Comparison of ENCODE assay signal across 23 mouse cellular contexts in genomic region chr3:27206577-27206976, GRCm38 (mm10). TPM values are rescaled to one million over a fixed set of nuclear protein-coding genes. Genes with fewer than 3 reads are reported as not detected.
DNase-seq lines count a peak whose midpoint lies in the region; ATAC-seq and TF ChIP-seq lines count a peak whose summit lies in the region.
"Had no signal": no experiment of that assay in that cellular context is flagged by ENCODE, and none has a peak within 500 bp of the region (broad histone marks: within the 10 kb centered on the region; RNA-seq: fewer than 3 reads in every experiment).

No protein-coding gene starts in this region.

- H3K9me3 ChIP-seq in embryonic facial prominence, embryonic 12.5 days, result no peaks in the 10 kb centered on the region
- H3K9me3 ChIP-seq in embryonic facial prominence, embryonic 10.5 days, result 0 out of 2 replicates have a peak, but pooled peaks cover 4% of the 10 kb centered on the region
- no peaks in the 10 kb centered on the region for H3K9me3 ChIP-seq in heart, embryonic 15.5 days (replicated peaks)
- 0 out of 2 replicates have a peak, but pooled peaks cover 5% of the 10 kb centered on the region for H3K9me3 ChIP-seq in kidney, embryonic 16.5 days (ENCODE audit: low read length)
- no peaks in the 10 kb centered on the region for H3K9me3 ChIP-seq in stomach, embryonic 15.5 days
- H3K9me3 ChIP-seq in liver, postnatal 0 days (ENCODE audit: low read length), result no peaks in the 10 kb centered on the region
- H3K9me3 ChIP-seq: forebrain, embryonic 12.5 days; liver, embryonic 13.5 days; lung, embryonic 15.5 days; midbrain, embryonic 15.5 days; neural tube, embryonic 12.5 days had no signal

- no peak for TF ChIP-seq EP300 in liver, postnatal 0 days (IDR thresholded peaks at IDR 0.05; ENCODE audit: low read depth)

- H3K4me3 ChIP-seq in embryonic facial prominence, embryonic 12.5 days, result no peak overlapping the region
- no peak overlapping the region for H3K4me3 ChIP-seq in embryonic facial prominence, embryonic 10.5 days
- no peak overlapping the region for H3K4me3 ChIP-seq in heart, embryonic 15.5 days
- no peak overlapping the region for H3K4me3 ChIP-seq in kidney, embryonic 16.5 days (ENCODE audit: low read length)
- H3K4me3 ChIP-seq in stomach, embryonic 15.5 days (replicated peaks), result no peak overlapping the region
- H3K4me3 ChIP-seq in liver, postnatal 0 days (ENCODE audit: low read depth, low read length), result no peak overlapping the region
- H3K4me3 ChIP-seq: forebrain, embryonic 12.5 days; hindbrain, embryonic 10.5 days; liver, embryonic 13.5 days; lung, embryonic 15.5 days; midbrain, embryonic 15.5 days; neural tube, embryonic 12.5 days had no signal

- no peak overlapping the region for H3K9ac ChIP-seq in embryonic facial prominence, embryonic 12.5 days
- H3K9ac ChIP-seq in heart, embryonic 15.5 days, result no peak overlapping the region
- no peak overlapping the region for H3K9ac ChIP-seq in kidney, embryonic 16.5 days (replicated peaks; ENCODE audit: low read length)
- no peak overlapping the region for H3K9ac ChIP-seq in stomach, embryonic 15.5 days
- H3K9ac ChIP-seq in liver, postnatal 0 days (replicated peaks), result no peak overlapping the region
- H3K9ac ChIP-seq: forebrain, embryonic 12.5 days; liver, embryonic 13.5 days; lung, embryonic 15.5 days; midbrain, embryonic 15.5 days; neural tube, embryonic 12.5 days had no signal

- 80% methylated on average over 8 of the region's 8 CpGs for WGBS in embryonic facial prominence, embryonic 12.5 days
- WGBS in embryonic facial prominence, embryonic 10.5 days, result 87% methylated on average over 8 of the region's 8 CpGs
- WGBS in heart, embryonic 15.5 days, result 76% methylated on average over 8 of the region's 8 CpGs
- 85% methylated on average over 8 of the region's 8 CpGs for WGBS in kidney, embryonic 16.5 days
- WGBS in stomach, embryonic 15.5 days, result 74% methylated on average over 8 of the region's 8 CpGs
- WGBS in liver, postnatal 0 days (ENCODE audit: insufficient replicate concordance), result 80% methylated on average over 8 of the region's 8 CpGs

- ATAC-seq in embryonic facial prominence, embryonic 12.5 days (ENCODE audit: insufficient number of reproducible peaks, insufficient read depth, low FRiP score, low TSS enrichment), result no peak
- ATAC-seq in heart, embryonic 15.5 days (replicated peaks; ENCODE audit: insufficient number of reproducible peaks, insufficient read depth, low FRiP score, low read depth), result no peak
- ATAC-seq in kidney, embryonic 16.5 days (ENCODE audit: low FRiP score, low TSS enrichment), result no peak
- no peak for ATAC-seq in stomach, embryonic 15.5 days (ENCODE audit: insufficient read depth, low FRiP score, low read depth)
- no peak for ATAC-seq in liver, postnatal 0 days
- ATAC-seq: hindbrain, embryonic 16.5 days; midbrain, embryonic 15.5 days had no signal

- H3K27ac ChIP-seq in embryonic facial prominence, embryonic 12.5 days, result peak overlapping the region; percentile 50; the same call in 1 of the 2 replicates
- H3K27ac ChIP-seq in embryonic facial prominence, embryonic 10.5 days (replicated peaks), result no peak overlapping the region
- 0 out of 2 replicates have a peak overlapping the region, but pooled peaks have one; percentile 26 for H3K27ac ChIP-seq in heart, embryonic 15.5 days
- peak overlapping the region; percentile 70 for H3K27ac ChIP-seq in kidney, embryonic 16.5 days (ENCODE audit: low read length)
- H3K27ac ChIP-seq in stomach, embryonic 15.5 days, result peak overlapping the region; percentile 69; the same call in 1 of the 2 replicates
- H3K27ac ChIP-seq in liver, postnatal 0 days (ENCODE audit: low read depth), result no peak overlapping the region
- H3K27ac ChIP-seq: forebrain, embryonic 12.5 days; hindbrain, embryonic 10.5 days; liver, embryonic 13.5 days; lung, embryonic 15.5 days; midbrain, embryonic 15.5 days; neural tube, embryonic 12.5 days had no signal

- H3K27me3 ChIP-seq in embryonic facial prominence, embryonic 12.5 days, result no peaks in the 10 kb centered on the region
- H3K27me3 ChIP-seq in embryonic facial prominence, embryonic 10.5 days (replicated peaks; ENCODE audit: low read depth, poor library complexity, severe bottlenecking), result no peaks in the 10 kb centered on the region
- H3K27me3 ChIP-seq in heart, embryonic 15.5 days, result no peaks in the 10 kb centered on the region
- no peaks in the 10 kb centered on the region for H3K27me3 ChIP-seq in kidney, embryonic 16.5 days (ENCODE audit: insufficient read depth, low read length)
- no peaks in the 10 kb centered on the region for H3K27me3 ChIP-seq in stomach, embryonic 15.5 days (replicated peaks)
- H3K27me3 ChIP-seq in liver, postnatal 0 days (ENCODE audit: insufficient read depth, low read length), result no peaks in the 10 kb centered on the region
- H3K27me3 ChIP-seq: forebrain, embryonic 12.5 days; liver, embryonic 13.5 days; lung, embryonic 15.5 days; midbrain, embryonic 15.5 days; neural tube, embryonic 12.5 days had no signal

- H3K4me2 ChIP-seq in embryonic facial prominence, embryonic 12.5 days (replicated peaks), result no peak overlapping the region
- H3K4me2 ChIP-seq in heart, embryonic 15.5 days, result no peak overlapping the region
- no peak overlapping the region for H3K4me2 ChIP-seq in kidney, embryonic 16.5 days (replicated peaks; ENCODE audit: low read depth, low read length)
- H3K4me2 ChIP-seq in stomach, embryonic 15.5 days, result no peak overlapping the region
- H3K4me2 ChIP-seq in liver, postnatal 0 days (ENCODE audit: low read depth, low read length), result no peak overlapping the region
- H3K4me2 ChIP-seq: forebrain, embryonic 12.5 days; liver, embryonic 13.5 days; lung, embryonic 15.5 days; midbrain, embryonic 15.5 days; neural tube, embryonic 12.5 days had no signal

- no peak for TF ChIP-seq CTCF in liver, postnatal 0 days (IDR thresholded peaks at IDR 0.05; ENCODE audit: low read depth)

- DNase-seq in embryonic facial prominence, embryonic 10.5 days (ENCODE audit: low spot score), result no peak
- no peak for DNase-seq in heart, postnatal 36 days
- DNase-seq in kidney, adult 11 months, result no peak
- DNase-seq in liver, postnatal 0 days, result no peak
- DNase-seq: adrenal gland, postnatal 10 days; cerebellum, adult 8-10 months; cerebellum, postnatal 36 days; liver, embryonic 13.5 days; lung, postnatal 36 days; right cerebral cortex, postnatal 25 days; spleen, adult 18-20 months; thymus, adult 18-20 months; thymus, postnatal 36 days had no signal

- intact Hi-C loops in heart, postnatal 36 days (cut with DNase I), result no loop called here

- no peaks in the 10 kb centered on the region for H3K36me3 ChIP-seq in embryonic facial prominence, embryonic 12.5 days
- H3K36me3 ChIP-seq in embryonic facial prominence, embryonic 10.5 days (replicated peaks), result no peaks in the 10 kb centered on the region
- H3K36me3 ChIP-seq in heart, embryonic 15.5 days, result no peaks in the 10 kb centered on the region
- no peaks in the 10 kb centered on the region; the same call in 1 of the 2 replicates for H3K36me3 ChIP-seq in kidney, embryonic 16.5 days (ENCODE audit: insufficient read depth, low read length)
- H3K36me3 ChIP-seq in stomach, embryonic 15.5 days, result no peaks in the 10 kb centered on the region
- H3K36me3 ChIP-seq in liver, postnatal 0 days (replicated peaks; ENCODE audit: insufficient read depth, low read length), result peaks cover 10% of the 10 kb centered on the region; the same call in 1 of the 2 replicates
- H3K36me3 ChIP-seq: forebrain, embryonic 12.5 days; hindbrain, embryonic 10.5 days; liver, embryonic 13.5 days; lung, embryonic 15.5 days; midbrain, embryonic 15.5 days; neural tube, embryonic 12.5 days had no signal

- H3K4me1 ChIP-seq in embryonic facial prominence, embryonic 12.5 days, result peaks cover 11% of the 10 kb centered on the region; the same call in 1 of the 2 replicates
- H3K4me1 ChIP-seq in embryonic facial prominence, embryonic 10.5 days, result peaks cover 25% of the 10 kb centered on the region
- H3K4me1 ChIP-seq in heart, embryonic 15.5 days (replicated peaks), result peaks cover 24% of the 10 kb centered on the region
- peaks cover 23% of the 10 kb centered on the region for H3K4me1 ChIP-seq in kidney, embryonic 16.5 days (ENCODE audit: insufficient read depth, low read length)
- peaks cover 12% of the 10 kb centered on the region; the same call in 1 of the 2 replicates for H3K4me1 ChIP-seq in stomach, embryonic 15.5 days
- H3K4me1 ChIP-seq in liver, postnatal 0 days (ENCODE audit: insufficient read depth), result peaks cover 9% of the 10 kb centered on the region; the same call in 1 of the 2 replicates
- H3K4me1 ChIP-seq: forebrain, embryonic 12.5 days; midbrain, embryonic 15.5 days; neural tube, embryonic 12.5 days had no signal

RNA-seq across cellular contexts. Expression of gene Nceh1, which starts 23.8 kb away (rescaled TPM):
- 4.0 and 4.3 TPM in 2 replicates for polyA plus RNA-seq in embryonic facial prominence, embryonic 12.5 days (2016; fragmentation: Nextera tagmentation; extraction: Ambion mirVana)
- 4.2 and 4.6 TPM in 2 replicates for polyA plus RNA-seq in embryonic facial prominence, embryonic 10.5 days (2016; fragmentation: Nextera tagmentation; extraction: Ambion mirVana)
- polyA plus RNA-seq in heart, embryonic 15.5 days (2015; fragmentation: Nextera tagmentation; extraction: Ambion mirVana), result 18.4 and 23.3 TPM in 2 replicates
- total RNA-seq in heart, postnatal 36 days (2021), result 100 to 1,000 TPM; 203 to 236 TPM
- 25.3 and 26.6 TPM in 2 replicates for polyA plus RNA-seq in kidney, embryonic 16.5 days (2015; fragmentation: Nextera tagmentation; extraction: Ambion mirVana)
- polyA plus RNA-seq in stomach, embryonic 15.5 days (2015; fragmentation: Nextera tagmentation; extraction: Ambion mirVana), result 8.3 and 9.4 TPM in 2 replicates
- polyA plus RNA-seq in liver, postnatal 0 days (2015; fragmentation: Nextera tagmentation; extraction: Ambion mirVana), result 18.2 and 23.9 TPM in 2 replicates

RNA-seq across cellular contexts. Expression of gene Ect2, which starts 52.9 kb away (rescaled TPM):
- 54.9 and 57.8 TPM in 2 replicates for polyA plus RNA-seq in embryonic facial prominence, embryonic 12.5 days (2016; fragmentation: Nextera tagmentation; extraction: Ambion mirVana)
- 82.4 and 85.0 TPM in 2 replicates for polyA plus RNA-seq in embryonic facial prominence, embryonic 10.5 days (2016; fragmentation: Nextera tagmentation; extraction: Ambion mirVana)
- polyA plus RNA-seq in heart, embryonic 15.5 days (2015; fragmentation: Nextera tagmentation; extraction: Ambion mirVana), result 38.0 and 40.5 TPM in 2 replicates
- under 1 TPM; 0.78 to 0.79 TPM for total RNA-seq in heart, postnatal 36 days (2021)
- polyA plus RNA-seq in kidney, embryonic 16.5 days (2015; fragmentation: Nextera tagmentation; extraction: Ambion mirVana), result 58.9 and 63.9 TPM in 2 replicates
- 43.5 and 46.2 TPM in 2 replicates for polyA plus RNA-seq in stomach, embryonic 15.5 days (2015; fragmentation: Nextera tagmentation; extraction: Ambion mirVana)
- polyA plus RNA-seq in liver, postnatal 0 days (2015; fragmentation: Nextera tagmentation; extraction: Ambion mirVana), result 10.1 and 12.5 TPM in 2 replicates

Comparison
In these comparisons a context has a peak if more than half of its experiments do, and no peak if none do; other contexts are left out.
1. H3K27ac ChIP-seq: peak in embryonic facial prominence, embryonic 12.5 days (single experiment), heart, embryonic 15.5 days (single experiment), kidney, embryonic 16.5 days (single experiment) and stomach, embryonic 15.5 days (single experiment); none in embryonic facial prominence, embryonic 10.5 days (single experiment) and liver, postnatal 0 days (single experiment).